Mouse (Mus musculus) macrophage (primary cell): ENCODE results near the gene Gm10490. TPM values are rescaled to one million over a fixed set of nuclear protein-coding genes. Genes with fewer than 3 reads are reported as not detected.

Source experiments
- H3K27ac ChIP-seq: fragments of 350-480 bp; formaldehyde crosslinking; 2 replicates; pipeline ENCODE4 v1.9.0; 2021
- H3K36me3 ChIP-seq: fragments of 350-480 bp; formaldehyde crosslinking; 2 replicates; pipeline ENCODE4 v1.9.0; 2021; ENCODE audit errors: inconsistent target
- H3K4me3 ChIP-seq: fragments of 350-480 bp; formaldehyde crosslinking; 2 replicates; pipeline ENCODE4 v1.9.0; 2021; ENCODE audit errors: inconsistent target
- H3K79me2 ChIP-seq: fragments of 350-480 bp; formaldehyde crosslinking; 2 replicates; pipeline ENCODE4 v1.9.0; 2021; ENCODE audit errors: inconsistent target
- WGBS: methylation state at CpG from one replicate; pipeline ENCODE4 v1.1.7; 2026; ENCODE audit warnings: inconsistent platforms; ENCODE audit not compliant: missing documents; 5-methylcytosine and 5-hydroxymethylcytosine counted together
- polyA plus RNA-seq: library from polyadenylated mRNA; stranded (reverse); fragments of 250-400 nt; gene quantifications from 3 replicates; pipeline ENCODE4 v1.2.4, GENCODE M21; 2018; ENCODE audit warnings: inconsistent platforms

The Gm10490 gene
- polyA plus RNA-seq, 1 experiment from 2014 or later = not detected

- peak overlapping the region; percentile 47; the same call in 1 of the 2 replicates for H3K27ac ChIP-seq
- WGBS = 26% methylated on average over 28 of the region's 38 CpGs
- no peaks in the 10 kb centered on the region for H3K36me3 ChIP-seq
- H3K79me2 ChIP-seq = no peaks in the 10 kb centered on the region
- peak overlapping the region; percentile 53; the same call in 1 of the 2 replicates for H3K4me3 ChIP-seq
These were observed 38.7 kb downstream of the Gm10490 start for GRCm38 (mm10) chrX:7947900-7948492.

GRCm38 (mm10) chrX:7950091-7950490 lies 40.7 kb downstream of the Gm10490 start:
- H3K79me2 ChIP-seq = no peaks in the 10 kb centered on the region
- no peaks in the 10 kb centered on the region for H3K36me3 ChIP-seq
- WGBS = 96% methylated on average over 7 of the region's 7 CpGs
- no peak overlapping the region for H3K4me3 ChIP-seq
- H3K27ac ChIP-seq = no peak overlapping the region

- no peaks in the 10 kb centered on the region for H3K79me2 ChIP-seq
- no peak overlapping the region for H3K4me3 ChIP-seq
- WGBS = 90% methylated on average over 7 of the region's 9 CpGs
- no peak overlapping the region for H3K27ac ChIP-seq
- H3K36me3 ChIP-seq = no peaks in the 10 kb centered on the region
These were observed 49.5 kb downstream of the Gm10490 start for GRCm38 (mm10) chrX:7958868-7959267.

Other genes starting within 250 kb of the Gm10490 start
- 83.8 to 185 TPM (median 133 TPM) in 3 replicates for gene Plp2, start 238.2 kb upstream of the Gm10490 start, polyA plus RNA-seq
- 0.14 TPM in 1 of 3 replicates, not detected in the others for gene Magix, start 228.3 kb upstream of the Gm10490 start, polyA plus RNA-seq
- 27.4 to 38.3 TPM (median 28.0 TPM) in 3 replicates for gene Gpkow, start 212.4 kb upstream of the Gm10490 start, polyA plus RNA-seq
- 9.5 to 25.3 TPM (median 21.1 TPM) in 3 replicates for gene Wdr45, start 195.2 kb upstream of the Gm10490 start, polyA plus RNA-seq
- gene Gm45208, start 187.3 kb upstream of the Gm10490 start, polyA plus RNA-seq = not detected in 3 replicates
- gene Praf2, start 181.1 kb upstream of the Gm10490 start, polyA plus RNA-seq = 7.2 to 12.3 TPM (median 7.3 TPM) in 3 replicates
- 0.39 to 1.6 TPM (median 1.6 TPM) in 3 replicates for gene Ccdc120, start 158.6 kb upstream of the Gm10490 start, polyA plus RNA-seq
- gene Tfe3, start 147.0 kb upstream of the Gm10490 start, polyA plus RNA-seq = 100 to 140 TPM (median 106 TPM) in 3 replicates
- gene Gripap1, start 119.8 kb upstream of the Gm10490 start, polyA plus RNA-seq = 44.1 to 48.5 TPM (median 47.1 TPM) in 3 replicates
- gene Kcnd1, start 87.3 kb upstream of the Gm10490 start, polyA plus RNA-seq = 0.03 to 0.06 TPM (median 0.04 TPM) in 3 replicates
- 38.8 to 69.0 TPM (median 61.3 TPM) in 3 replicates for gene Otud5, start 68.2 kb upstream of the Gm10490 start, polyA plus RNA-seq
- 1.5 to 2.0 TPM (median 1.6 TPM) in 3 replicates for gene Pim2, start 31.3 kb upstream of the Gm10490 start, polyA plus RNA-seq
- gene Slc35a2, start 25.5 kb upstream of the Gm10490 start, polyA plus RNA-seq = 10.3 to 26.7 TPM (median 19.8 TPM) in 3 replicates
- gene Pqbp1, start 10.3 kb upstream of the Gm10490 start, polyA plus RNA-seq = 46.6 to 136 TPM (median 62.4 TPM) in 3 replicates
- gene Timm17b, start 10.2 kb upstream of the Gm10490 start, polyA plus RNA-seq = 7.5 to 12.2 TPM (median 10.3 TPM) in 3 replicates
- not detected in 3 replicates for gene Gm10491, start 1.7 kb upstream of the Gm10490 start, polyA plus RNA-seq
- not detected in 3 replicates for gene Pcsk1n, start 10.3 kb downstream of the Gm10490 start, polyA plus RNA-seq
- not detected in 3 replicates for gene Eras, start 19.1 kb downstream of the Gm10490 start, polyA plus RNA-seq
- gene Hdac6, start 38.3 kb downstream of the Gm10490 start, polyA plus RNA-seq = 6.9 to 9.1 TPM (median 7.1 TPM) in 3 replicates
- 0.14 TPM in 1 of 3 replicates, not detected in the others for gene Gata1, start 68.5 kb downstream of the Gm10490 start, polyA plus RNA-seq
- gene Glod5, start 109.0 kb downstream of the Gm10490 start, polyA plus RNA-seq = not detected in 3 replicates
- gene Suv39h1, start 165.2 kb downstream of the Gm10490 start, polyA plus RNA-seq = 9.2 to 19.9 TPM (median 11.6 TPM) in 3 replicates
- gene Was, start 181.0 kb downstream of the Gm10490 start, polyA plus RNA-seq = 81.5 to 139 TPM (median 109 TPM) in 3 replicates
- 19.0 to 31.3 TPM (median 22.7 TPM) in 3 replicates for gene Wdr13, start 223.3 kb downstream of the Gm10490 start, polyA plus RNA-seq
- gene Rbm3, start 236.3 kb downstream of the Gm10490 start, polyA plus RNA-seq = 335 to 573 TPM (median 513 TPM) in 3 replicates